Mouse (Mus musculus) midbrain, embryonic 16.5 days (tissue): ENCODE measurements around the gene Sgsm1. TPM values are rescaled to one million over a fixed set of nuclear protein-coding genes. Genes with fewer than 3 reads are reported as not detected.
A peak's percentile ranks its signal among the peaks of the same experiment; 100 is the strongest.

Experiments used
- ATAC-seq: fragments of 200-750 bp; cut with Nextera tagmentation; 2 replicates; pipeline ENCODE4 v1.8.0; 2017; ENCODE audit warnings: moderate TSS enrichment
- H3K27ac ChIP-seq: fragments of 300-500 bp; sonication (generic); 2 replicates; pipeline ENCODE4 v1.5.1; 2014; ENCODE audit warnings: mild to moderate bottlenecking, low read length, mixed read lengths
- H3K27me3 ChIP-seq: fragments of 300-500 bp; sonication (generic); 2 replicates; pipeline ENCODE4 v1.6.1; 2014; ENCODE audit warnings: low read depth, low read length, mixed read lengths; ENCODE audit not compliant: control insufficient read depth, insufficient read depth
- H3K36me3 ChIP-seq: fragments of 300-500 bp; sonication (generic); 2 replicates; pipeline ENCODE4 v1.6.1; 2014; ENCODE audit warnings: mild to moderate bottlenecking, low read length, moderate library complexity, mixed read lengths; ENCODE audit not compliant: control insufficient read depth, insufficient read depth
- H3K4me1 ChIP-seq: fragments of 300-500 bp; sonication (generic); 2 replicates; pipeline ENCODE4 v1.6.1; 2014; ENCODE audit warnings: mild to moderate bottlenecking, low read length, mixed read lengths; ENCODE audit not compliant: control insufficient read depth, insufficient read depth
- H3K4me2 ChIP-seq: fragments of 300-500 bp; sonication (generic); 2 replicates; pipeline ENCODE4 v1.6.1; 2014; ENCODE audit warnings: mild to moderate bottlenecking, low read length, mixed read lengths
- H3K4me3 ChIP-seq: fragments of 300-500 bp; sonication (generic); 2 replicates; pipeline ENCODE4 v1.5.1; 2014; ENCODE audit warnings: low read depth, mild to moderate bottlenecking, low read length, moderate library complexity, mixed read lengths
- H3K9ac ChIP-seq: fragments of 300-500 bp; sonication (generic); 2 replicates; pipeline ENCODE4 v1.6.1; 2014; ENCODE audit warnings: low read depth, low read length, mixed read lengths
- H3K9me3 ChIP-seq: fragments of 300-500 bp; sonication (generic); replicated peaks from 2 replicates; pipeline ENCODE4 v1.6.1; 2014; ENCODE audit warnings: mild to moderate bottlenecking, low read length, mixed read lengths; ENCODE audit not compliant: control insufficient read depth, poor library complexity, severe bottlenecking
- WGBS: fragments of 180-500 bp; shearing (Covaris S2); extraction: QIAGEN DNeasy Blood & Tissue Kit; methylation state at CpG from one replicate; pipeline ENCODE4 v1.1.7; 2014; 5-methylcytosine and 5-hydroxymethylcytosine counted together
- polyA plus RNA-seq: library from polyadenylated mRNA; unstranded; fragments of >200 nt; fragmentation: Nextera tagmentation; extraction: Ambion mirVana; gene quantifications from 2 replicates; pipeline ENCODE4 v1.2.1, GENCODE M21; 2015

Gene Sgsm1
- polyA plus RNA-seq, 1 experiment from 2014 or later = 27.5 TPM

- Histone ChIP-seq H3K27me3 (no peaks in the 10 kb centered on the region), H3K9me3 (no peaks in the 10 kb centered on the region), H3K4me1 (peaks cover 8% of the 10 kb centered on the region; the same call in 1 of the 2 replicates), H3K4me2 (no peak overlapping the region), H3K27ac (peak overlapping the region; percentile 60), H3K9ac (no peak overlapping the region), H3K4me3 (no peak overlapping the region), H3K36me3 (no peaks in the 10 kb centered on the region)
- ATAC-seq = no peak
- 90% methylated on average over 13 of the region's 13 CpGs for WGBS
Measured at GRCm38 (mm10) chr5:113209898-113210297, 100.7 kb downstream of the Sgsm1 start.

GRCm38 (mm10) chr5:113209401-113209750 is 101.2 kb downstream of the Sgsm1 start:
- peak overlapping the region; percentile 25; the same call in 1 of the 2 replicates for H3K9ac ChIP-seq
- H3K36me3 ChIP-seq = no peaks in the 10 kb centered on the region
- no peaks in the 10 kb centered on the region for H3K27me3 ChIP-seq
- WGBS = 55% methylated on average over 11 of the region's 11 CpGs
- no peak overlapping the region for H3K4me2 ChIP-seq
- no peak overlapping the region for H3K4me3 ChIP-seq
- no peaks in the 10 kb centered on the region for H3K9me3 ChIP-seq
- H3K27ac ChIP-seq = peak overlapping the region; percentile 60
- H3K4me1 ChIP-seq = peaks cover 8% of the 10 kb centered on the region; the same call in 1 of the 2 replicates
- ATAC-seq = no peak

GRCm38 (mm10) chr5:113208622-113209400 is 101.8 kb downstream of the Sgsm1 start:
- Histone ChIP-seq H3K4me3 (no peak overlapping the region), H3K4me2 (no peak overlapping the region), H3K27ac (peak overlapping the region; percentile 60), H3K27me3 (no peaks in the 10 kb centered on the region), H3K9me3 (no peaks in the 10 kb centered on the region), H3K4me1 (peaks cover 8% of the 10 kb centered on the region; the same call in 1 of the 2 replicates), H3K36me3 (no peaks in the 10 kb centered on the region), H3K9ac (peak overlapping the region; percentile 25; the same call in 1 of the 2 replicates)
- peak; percentile 59; the same call in 1 of the 2 replicates for ATAC-seq
- WGBS = 41% methylated on average over 11 of the region's 11 CpGs

- H3K27me3 ChIP-seq = no peaks in the 10 kb centered on the region
- no peaks in the 10 kb centered on the region for H3K36me3 ChIP-seq
- H3K9ac ChIP-seq = no peak overlapping the region
- H3K4me1 ChIP-seq = peaks cover 8% of the 10 kb centered on the region; the same call in 1 of the 2 replicates
- no peak overlapping the region for H3K4me2 ChIP-seq
- no peak overlapping the region for H3K4me3 ChIP-seq
- 81% methylated on average over 4 of the region's 4 CpGs for WGBS
- H3K27ac ChIP-seq = no peak overlapping the region
- H3K9me3 ChIP-seq = no peaks in the 10 kb centered on the region
- ATAC-seq = no peak
Measured at GRCm38 (mm10) chr5:113208048-113208447, 102.5 kb downstream of the Sgsm1 start.

GRCm38 (mm10) chr5:113206670-113207352 is 103.8 kb downstream of the Sgsm1 start:
- Histone ChIP-seq H3K9ac (no peak overlapping the region), H3K4me2 (no peak overlapping the region), H3K36me3 (no peaks in the 10 kb centered on the region), H3K27me3 (no peaks in the 10 kb centered on the region), H3K4me1 (peaks cover 8% of the 10 kb centered on the region; the same call in 1 of the 2 replicates), H3K4me3 (no peak overlapping the region), H3K9me3 (no peaks in the 10 kb centered on the region), H3K27ac (no peak overlapping the region)
- ATAC-seq = no peak
- WGBS = 70% methylated on average over 9 of the region's 9 CpGs

GRCm38 (mm10) chr5:113204193-113204592 is 106.4 kb downstream of the Sgsm1 start:
- Histone ChIP-seq H3K4me2 (no peak overlapping the region), H3K9me3 (no peaks in the 10 kb centered on the region), H3K9ac (no peak overlapping the region), H3K4me1 (peaks cover 3% of the 10 kb centered on the region), H3K27me3 (no peaks in the 10 kb centered on the region), H3K36me3 (no peaks in the 10 kb centered on the region), H3K4me3 (no peak overlapping the region), H3K27ac (no peak overlapping the region)
- no peak for ATAC-seq
- 91% methylated on average over 9 of the region's 9 CpGs for WGBS

- Histone ChIP-seq H3K36me3 (no peaks in the 10 kb centered on the region), H3K4me1 (no peaks in the 10 kb centered on the region; the same call in 1 of the 2 replicates), H3K27me3 (no peaks in the 10 kb centered on the region), H3K9ac (no peak overlapping the region), H3K27ac (no peak overlapping the region), H3K4me3 (no peak overlapping the region), H3K4me2 (no peak overlapping the region), H3K9me3 (no peaks in the 10 kb centered on the region)
- 89% methylated on average over 10 of the region's 10 CpGs for WGBS
- no peak for ATAC-seq
Measured at GRCm38 (mm10) chr5:113199772-113200134, 110.8 kb downstream of the Sgsm1 start.

- H3K9ac ChIP-seq = no peak overlapping the region
- no peak overlapping the region for H3K27ac ChIP-seq
Measured at GRCm38 (mm10) chr5:113199126-113199771, 111.3 kb downstream of the Sgsm1 start.

More at GRCm38 (mm10) chr5:113199126-113199771, 111.3 kb downstream of the Sgsm1 start:
- no peaks in the 10 kb centered on the region; the same call in 1 of the 2 replicates for H3K4me1 ChIP-seq
- no peaks in the 10 kb centered on the region for H3K9me3 ChIP-seq
- H3K4me2 ChIP-seq = no peak overlapping the region
- WGBS = 56% methylated on average over 8 of the region's 8 CpGs
- no peaks in the 10 kb centered on the region for H3K36me3 ChIP-seq
- H3K27me3 ChIP-seq = no peaks in the 10 kb centered on the region
- no peak for ATAC-seq
- H3K4me3 ChIP-seq = no peak overlapping the region
